Mouse (Mus musculus) spleen, adult 2 months (tissue): ENCODE measurements around the gene Cd274.

ENCODE experiments used
- CTCF ChIP-seq: fragments of 200-500 bp; IDR thresholded peaks from 2 replicates; pipeline ENCODE4 v1.5.1; 2011; ENCODE audit warnings: mild to moderate bottlenecking, inconsistent platforms; ENCODE audit not compliant: insufficient read depth, insufficient read length, insufficient replicate concordance; ENCODE audit errors: extremely low read depth
- POLR2A ChIP-seq: fragments of 200-500 bp; IDR thresholded peaks from 2 replicates; pipeline ENCODE4 v1.6.1; 2011; ENCODE audit warnings: low read depth, low read length, inconsistent platforms

- TF ChIP-seq CTCF (no peak), POLR2A (no peak)
Measured at GRCm38 (mm10) chr19:29350991-29351390, 16.3 kb upstream of the Cd274 start.
